Mouse (Mus musculus) limb, embryonic 15.5 days (tissue): Measurements from ENCODE around the gene Mettl23. TPM values are rescaled to one million over a fixed set of nuclear protein-coding genes. Genes with fewer than 3 reads are reported as not detected.
"Not testable (repeated sequence)": the region's sequence is repeated elsewhere in the genome, so short reads cannot be mapped to it uniquely, and the experiment has no call there.

Source experiments
- ATAC-seq: fragments of 200-750 bp; cut with Nextera tagmentation; 2 replicates; pipeline ENCODE4 v1.8.0; 2017; ENCODE audit warnings: low read depth, moderate TSS enrichment; ENCODE audit not compliant: insufficient number of reproducible peaks, low FRiP score, low TSS enrichment
- H3K27ac ChIP-seq: fragments of 300-500 bp; sonication (generic); 2 replicates; pipeline ENCODE4 v1.5.1; 2015; ENCODE audit warnings: moderate library complexity, mild to moderate bottlenecking, inconsistent platforms
- H3K27me3 ChIP-seq: fragments of 300-500 bp; sonication (generic); 2 replicates; pipeline ENCODE4 v1.6.1; 2015; ENCODE audit warnings: inconsistent platforms
- H3K36me3 ChIP-seq: fragments of 300-500 bp; sonication (generic); 2 replicates; pipeline ENCODE4 v1.6.1; 2015; ENCODE audit warnings: inconsistent platforms
- H3K4me1 ChIP-seq: fragments of 300-500 bp; sonication (generic); 2 replicates; pipeline ENCODE4 v1.6.1; 2015; ENCODE audit warnings: inconsistent platforms
- H3K4me2 ChIP-seq: fragments of 300-500 bp; sonication (generic); 2 replicates; pipeline ENCODE4 v1.6.1; 2015; ENCODE audit warnings: mild to moderate bottlenecking, inconsistent platforms
- H3K4me3 ChIP-seq: fragments of 300-500 bp; sonication (generic); 2 replicates; pipeline ENCODE4 v1.5.1; 2015; ENCODE audit warnings: mild to moderate bottlenecking, inconsistent platforms
- H3K9ac ChIP-seq: fragments of 300-500 bp; sonication (generic); 2 replicates; pipeline ENCODE4 v1.6.1; 2015; ENCODE audit warnings: inconsistent platforms
- H3K9me3 ChIP-seq: fragments of 300-500 bp; sonication (generic); 2 replicates; pipeline ENCODE4 v1.6.1; 2016; ENCODE audit warnings: inconsistent platforms
- WGBS: fragments of 180-500 bp; shearing (Covaris S2); methylation state at CpG from one replicate; pipeline ENCODE4 v1.1.7; 2015; 5-methylcytosine and 5-hydroxymethylcytosine counted together
- polyA plus RNA-seq: library from polyadenylated mRNA; unstranded; fragments of >200 nt; fragmentation: Nextera tagmentation; extraction: Ambion mirVana; gene quantifications from 2 replicates; pipeline ENCODE4 v1.2.1, GENCODE M21; 2015

Gene Mettl23
- polyA plus RNA-seq, 1 experiment from 2014 or later = 76.0 TPM

DNA sequence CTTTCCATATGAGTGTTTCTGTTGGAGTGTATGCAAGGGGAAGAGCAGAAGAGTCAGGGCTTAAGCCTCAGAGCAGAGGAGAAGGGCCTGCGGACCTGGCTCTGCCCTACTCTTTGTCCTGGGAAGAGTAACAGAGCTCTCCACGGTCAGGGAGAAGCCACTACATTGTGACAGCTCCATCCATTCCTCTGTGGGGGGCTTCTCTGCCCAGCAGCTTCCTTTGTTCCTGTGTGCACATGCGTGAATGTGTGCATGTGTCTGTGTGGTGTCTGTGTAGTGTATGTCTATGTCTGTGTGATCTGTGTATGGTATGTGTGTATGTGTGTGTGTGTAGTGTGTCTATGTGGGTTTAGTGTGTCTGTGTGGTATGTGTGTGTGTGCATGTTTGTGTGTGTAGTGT lies 52.3 kb downstream of the Mettl23 start:
- Histone ChIP-seq H3K9ac (no peak overlapping the region), H3K4me2 (no peak overlapping the region), H3K9me3 (no peaks in the 10 kb centered on the region), H3K27ac (no peak overlapping the region), H3K27me3 (no peaks in the 10 kb centered on the region), H3K4me1 (peaks cover 5% of the 10 kb centered on the region; the same call in 1 of the 2 replicates), H3K4me3 (no peak overlapping the region), H3K36me3 (no peaks in the 10 kb centered on the region)
- no peak for ATAC-seq
- 73% methylated on average over 3 of the region's 3 CpGs for WGBS

DNA sequence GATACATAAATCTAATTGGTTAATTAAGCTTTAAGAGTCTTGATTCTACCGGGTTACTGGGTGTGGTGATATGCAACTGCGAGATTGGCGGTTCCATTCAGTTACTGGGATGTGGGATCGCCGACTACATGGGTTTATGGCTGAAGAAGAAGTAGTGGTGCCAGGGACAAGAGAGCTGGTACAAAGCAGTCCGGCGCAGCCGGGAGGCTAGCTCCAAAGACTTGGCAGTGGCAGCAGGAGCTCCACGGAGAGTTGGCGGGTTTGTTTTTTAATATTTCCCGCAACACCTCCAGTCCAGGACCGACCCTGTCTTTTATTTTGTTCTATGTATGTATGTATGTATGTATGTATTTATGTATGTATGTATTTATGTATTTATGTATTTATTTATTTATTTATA lies 56.2 kb downstream of the Mettl23 start:
- Histone ChIP-seq H3K4me1 (no peaks in the 10 kb centered on the region), H3K27me3 (peaks cover 2% of the 10 kb centered on the region), H3K4me2 (no peak overlapping the region), H3K27ac (no peak overlapping the region), H3K4me3 (no peak overlapping the region), H3K36me3 (no peaks in the 10 kb centered on the region), H3K9ac (no peak overlapping the region), H3K9me3 (no peaks in the 10 kb centered on the region)
- no peak for ATAC-seq
- WGBS = 87% methylated on average over 12 of the region's 12 CpGs

DNA sequence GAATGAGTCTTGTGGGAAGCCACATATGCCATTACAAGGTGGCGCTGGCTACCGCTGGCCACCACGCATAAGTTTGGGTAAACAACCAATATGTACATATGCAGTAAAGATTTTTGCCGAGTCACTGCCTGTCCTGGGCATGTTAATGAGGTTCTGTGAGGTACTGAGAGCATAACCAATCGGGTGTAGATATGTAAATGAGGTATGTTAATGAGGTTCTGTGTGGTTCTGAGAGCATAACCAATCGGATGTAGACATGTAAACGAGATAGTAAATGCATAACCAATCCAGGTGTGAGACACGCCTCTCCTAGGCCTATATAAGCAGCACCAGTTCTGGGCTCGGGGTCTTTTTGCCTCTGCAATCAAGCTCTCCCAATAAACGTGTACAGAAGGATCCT lies 59.5 kb downstream of the Mettl23 start:
- 88% methylated on average over 10 of the region's 10 CpGs for WGBS
- ATAC-seq, H3K27ac ChIP-seq, H3K36me3 ChIP-seq, H3K4me3 ChIP-seq, H3K4me2 ChIP-seq, H3K9me3 ChIP-seq, H3K9ac ChIP-seq: not testable (repeated sequence)
- H3K27me3 ChIP-seq = peaks cover 18% of the 10 kb centered on the region
- peaks cover 10% of the 10 kb centered on the region for H3K4me1 ChIP-seq

Other genes starting within 250 kb of the Mettl23 start
- 7.1 and 8.2 TPM in 2 replicates for gene Rhbdf2, start 216.3 kb upstream of the Mettl23 start, polyA plus RNA-seq
- 1.9 and 2.6 TPM in 2 replicates for gene Prcd, start 189.7 kb upstream of the Mettl23 start, polyA plus RNA-seq
- 20.1 and 22.2 TPM in 2 replicates for gene Cygb, start 189.0 kb upstream of the Mettl23 start, polyA plus RNA-seq
- gene St6galnac1, start 67.8 kb upstream of the Mettl23 start, polyA plus RNA-seq = not detected in 2 replicates
- 17.1 and 18.6 TPM in 2 replicates for gene Mxra7, start 15.2 kb upstream of the Mettl23 start, polyA plus RNA-seq
- gene Jmjd6, start 171 bp downstream of the Mettl23 start, polyA plus RNA-seq = 83.4 and 86.0 TPM in 2 replicates
- 41.4 and 48.0 TPM in 2 replicates for gene Mfsd11, start 9.2 kb downstream of the Mettl23 start, polyA plus RNA-seq
- 596 and 658 TPM in 2 replicates for gene Srsf2, start 9.8 kb downstream of the Mettl23 start, polyA plus RNA-seq
- gene Mgat5b, start 75.6 kb downstream of the Mettl23 start, polyA plus RNA-seq = 0.88 and 1.2 TPM in 2 replicates